Mouse (Mus musculus): ENCODE results near the gene Cdkn2b.

The Cdkn2b gene

GRCm38 (mm10) chr4:89310491-89311254 lies at the start of gene Cdkn2b:
Gene Cdkn2b (minus strand): TSS chr4:89311039.
- DNase-seq (ENCODE audit: low read depth in 1 of 2, low spot score in 2 of 2) = peak in 1 of 2 experiments; percentile 46

- DNase-seq (ENCODE audit: low read depth in 1 of 2, low spot score in 2 of 2) = no peak
Measured at GRCm38 (mm10) chr4:89360349-89360748, 49.5 kb upstream of the Cdkn2b start.

- no peak for DNase-seq (ENCODE audit: low read depth in 1 of 2, low spot score in 2 of 2)
Measured at GRCm38 (mm10) chr4:89359506-89359905, 48.7 kb upstream of the Cdkn2b start.

- no peak for DNase-seq (ENCODE audit: low read depth in 1 of 2, low spot score in 2 of 2)
Measured at GRCm38 (mm10) chr4:89353935-89354334, 43.1 kb upstream of the Cdkn2b start.

GRCm38 (mm10) chr4:89353071-89353582 lies 42.3 kb upstream of the Cdkn2b start:
- no peak for DNase-seq (ENCODE audit: low read depth in 1 of 2, low spot score in 2 of 2)

GRCm38 (mm10) chr4:89351474-89351873 lies 40.6 kb upstream of the Cdkn2b start:
- DNase-seq (ENCODE audit: low read depth in 1 of 2, low spot score in 2 of 2) = no peak

GRCm38 (mm10) chr4:89350938-89351451 lies 40.2 kb upstream of the Cdkn2b start:
- no peak for DNase-seq (ENCODE audit: low read depth in 1 of 2, low spot score in 2 of 2)

GRCm38 (mm10) chr4:89350391-89350790 lies 39.6 kb upstream of the Cdkn2b start:
- DNase-seq (ENCODE audit: low read depth in 1 of 2, low spot score in 2 of 2) = no peak

- no peak for DNase-seq (ENCODE audit: low read depth in 1 of 2, low spot score in 2 of 2)
Measured at GRCm38 (mm10) chr4:89348842-89349241, 38.0 kb upstream of the Cdkn2b start.

- DNase-seq (ENCODE audit: low read depth in 1 of 2, low spot score in 2 of 2) = no peak
Measured at GRCm38 (mm10) chr4:89313461-89313860, 2.6 kb upstream of the Cdkn2b start.

- DNase-seq (ENCODE audit: low read depth in 1 of 2, low spot score in 2 of 2) = no peak
Measured at GRCm38 (mm10) chr4:89309996-89310395, 843 bp downstream of the Cdkn2b start.

GRCm38 (mm10) chr4:89308001-89308400 lies 2.8 kb downstream of the Cdkn2b start:
- no peak for DNase-seq (ENCODE audit: low read depth in 1 of 2, low spot score in 2 of 2)

- no peak for DNase-seq (ENCODE audit: low read depth in 1 of 2, low spot score in 2 of 2)
Measured at GRCm38 (mm10) chr4:89306798-89307365, 4.0 kb downstream of the Cdkn2b start.

GRCm38 (mm10) chr4:89305691-89306090 lies 5.1 kb downstream of the Cdkn2b start:
- no peak for DNase-seq (ENCODE audit: low read depth in 1 of 2, low spot score in 2 of 2)

GRCm38 (mm10) chr4:89303281-89303995 lies 7.4 kb downstream of the Cdkn2b start:
- no peak for DNase-seq (ENCODE audit: low read depth in 1 of 2, low spot score in 2 of 2)

- no peak for DNase-seq (ENCODE audit: low read depth in 1 of 2, low spot score in 2 of 2)
Measured at GRCm38 (mm10) chr4:89302129-89302528, 8.7 kb downstream of the Cdkn2b start.

GRCm38 (mm10) chr4:89299721-89300120 lies 11.1 kb downstream of the Cdkn2b start:
- DNase-seq (ENCODE audit: low read depth in 1 of 2, low spot score in 2 of 2) = no peak

GRCm38 (mm10) chr4:89295441-89296220 lies 15.2 kb downstream of the Cdkn2b start:
- no peak for DNase-seq (ENCODE audit: low read depth in 1 of 2, low spot score in 2 of 2)

- DNase-seq (ENCODE audit: low read depth in 1 of 2, low spot score in 2 of 2) = no peak
Measured at GRCm38 (mm10) chr4:89294486-89295440, 16.1 kb downstream of the Cdkn2b start, which contains the start of gene Cdkn2a. Gene Cdkn2a (minus strand): TSS chr4:89294653.

GRCm38 (mm10) chr4:89294091-89294485 lies 16.8 kb downstream of the Cdkn2b start:
- DNase-seq (ENCODE audit: low read depth in 1 of 2, low spot score in 2 of 2) = no peak

Measured in monocyte, adult 2 months (primary cell).